In genomic region chr11:100297801-100298200, GRCm38 (mm10) we compare ENCODE assay signal across 8 mouse cellular contexts. TPM values are rescaled to one million over a fixed set of nuclear protein-coding genes. Genes with fewer than 3 reads are reported as not detected.
DNase-seq lines count a peak whose midpoint lies in the region; ATAC-seq and TF ChIP-seq lines count a peak whose summit lies in the region.

No protein-coding gene starts in this region.

- no peaks in the 10 kb centered on the region for H3K27me3 ChIP-seq in kidney, postnatal 0 days (ENCODE audit: insufficient read depth, low read length)
- H3K27me3 ChIP-seq in kidney, embryonic 14.5 days (ENCODE audit: control insufficient read depth, insufficient read depth, low read length): no peaks in the 10 kb centered on the region
- H3K27me3 ChIP-seq in MEL (ENCODE audit: control insufficient read depth in 1 of 2, insufficient read depth in 2 of 2, low read length in 2 of 2): peaks cover 2 to 3% of the 10 kb centered on the region in 2 experiments
- H3K27me3 ChIP-seq in forebrain, embryonic 15.5 days: no peaks in the 10 kb centered on the region
- no peaks in the 10 kb centered on the region for H3K27me3 ChIP-seq in liver, embryonic 14.5 days (ENCODE audit: control insufficient read depth, insufficient read depth, low read length)
- no peaks in the 10 kb centered on the region for H3K27me3 ChIP-seq in stomach, postnatal 0 days (ENCODE audit: control insufficient read depth, insufficient read depth, low read length)

- H3K4me3 ChIP-seq in kidney, postnatal 0 days (replicated peaks; ENCODE audit: low read depth, low read length): no peak overlapping the region
- no peak overlapping the region for H3K4me3 ChIP-seq in kidney, embryonic 14.5 days (ENCODE audit: low read length)
- no peak overlapping the region for H3K4me3 ChIP-seq in MEL (ENCODE audit: control insufficient read depth in 1 of 2, insufficient read depth in 1 of 2, low read depth in 2 of 2, low read length in 2 of 2)
- 0 out of 2 replicates have a peak overlapping the region, but pooled peaks have one; percentile 23 for H3K4me3 ChIP-seq in forebrain, embryonic 15.5 days
- no peak overlapping the region for H3K4me3 ChIP-seq in liver, embryonic 14.5 days (ENCODE audit: insufficient read depth in 1 of 2, low read depth in 2 of 2, low read length in 2 of 2)
- H3K4me3 ChIP-seq in stomach, postnatal 0 days (ENCODE audit: low read depth, low read length): no peak overlapping the region

- no peaks in the 10 kb centered on the region for H3K36me3 ChIP-seq in kidney, postnatal 0 days (ENCODE audit: insufficient read depth, low read length)
- no peaks in the 10 kb centered on the region for H3K36me3 ChIP-seq in kidney, embryonic 14.5 days (ENCODE audit: control insufficient read depth, insufficient read depth, low read length)
- peaks cover 0 to 3% of the 10 kb centered on the region in 2 experiments; a peak in 1 of 4 replicates for H3K36me3 ChIP-seq in MEL (ENCODE audit: control insufficient read depth in 1 of 2, insufficient read depth in 2 of 2, low read length in 2 of 2)
- no peaks in the 10 kb centered on the region for H3K36me3 ChIP-seq in forebrain, embryonic 15.5 days
- no peaks in the 10 kb centered on the region for H3K36me3 ChIP-seq in liver, embryonic 14.5 days (replicated peaks; ENCODE audit: control insufficient read depth, insufficient read depth, low read depth)
- H3K36me3 ChIP-seq in stomach, postnatal 0 days (ENCODE audit: control insufficient read depth, insufficient read depth, low read length): no peaks in the 10 kb centered on the region

- no peak; the same call in 1 of the 2 replicates for ATAC-seq in kidney, postnatal 0 days (replicated peaks; ENCODE audit: low FRiP score, low read depth)
- ATAC-seq in kidney, embryonic 14.5 days (ENCODE audit: low FRiP score, low TSS enrichment): no peak
- ATAC-seq in forebrain, embryonic 15.5 days (replicated peaks): no peak
- peak; percentile 43; the same call in 1 of the 2 replicates for ATAC-seq in liver, embryonic 14.5 days (ENCODE audit: insufficient read depth)
- ATAC-seq in stomach, postnatal 0 days (ENCODE audit: low FRiP score, low TSS enrichment): 0 out of 2 replicates have a peak, but pooled peaks have one; percentile 1

- no peaks in the 10 kb centered on the region for H3K79me2 ChIP-seq in MEL (ENCODE audit: control insufficient read depth, insufficient read depth, low read length, poor library complexity)

- peak; percentile 64; the same call in 1 of the 2 replicates for TF ChIP-seq CTCF in kidney, postnatal 0 days (IDR thresholded peaks at IDR 0.05; ENCODE audit: low read depth)
- TF ChIP-seq CTCF in MEL (IDR thresholded peaks at IDR 0.05 in 2 of 3, conservative IDR thresholded peaks at IDR 0.05 in 1 of 3; ENCODE audit: control insufficient read depth in 1 of 3, insufficient read depth in 1 of 3, low read depth in 2 of 3, low read length in 3 of 3, poor library complexity in 1 of 3, severe bottlenecking in 1 of 3): peak; percentile 58 to 80 (median 63)
- peak; percentile 78 for TF ChIP-seq CTCF in liver, embryonic 14.5 days (IDR thresholded peaks at IDR 0.05; ENCODE audit: low read depth)
- TF ChIP-seq CTCF in stomach, postnatal 0 days (IDR thresholded peaks at IDR 0.05; ENCODE audit: low read depth): peak; percentile 74

- no peaks in the 10 kb centered on the region for H3K4me1 ChIP-seq in kidney, postnatal 0 days (replicated peaks; ENCODE audit: insufficient read depth, low read length)
- no peaks in the 10 kb centered on the region for H3K4me1 ChIP-seq in kidney, embryonic 14.5 days (ENCODE audit: control insufficient read depth, insufficient read depth, low read length)
- H3K4me1 ChIP-seq in MEL (ENCODE audit: control insufficient read depth in 1 of 2, insufficient read depth in 2 of 2, low read length in 2 of 2): peaks cover 0 to 3% of the 10 kb centered on the region in 2 experiments; a peak in 2 of 4 replicates
- peaks cover 9% of the 10 kb centered on the region; the same call in 1 of the 2 replicates for H3K4me1 ChIP-seq in forebrain, embryonic 15.5 days
- peaks cover 0 to 3% of the 10 kb centered on the region in 2 experiments; a peak in 2 of 4 replicates for H3K4me1 ChIP-seq in liver, embryonic 14.5 days (replicated peaks; ENCODE audit: control insufficient read depth in 2 of 2, insufficient read depth in 2 of 2, low read length in 1 of 2)
- 0 out of 2 replicates have a peak, but pooled peaks cover 2% of the 10 kb centered on the region for H3K4me1 ChIP-seq in stomach, postnatal 0 days (replicated peaks; ENCODE audit: control insufficient read depth, insufficient read depth)

- no peak overlapping the region for H3K27ac ChIP-seq in kidney, postnatal 0 days
- H3K27ac ChIP-seq in kidney, embryonic 14.5 days (ENCODE audit: low read depth, low read length): no peak overlapping the region
- H3K27ac ChIP-seq in MEL (ENCODE audit: control insufficient read depth, low read depth, low read length): no peak overlapping the region
- no peak overlapping the region for H3K27ac ChIP-seq in forebrain, embryonic 15.5 days (replicated peaks)
- H3K27ac ChIP-seq in liver, embryonic 14.5 days: no peak overlapping the region
- H3K27ac ChIP-seq in stomach, postnatal 0 days (replicated peaks): no peak overlapping the region

- no peak for TF ChIP-seq POLR2A in MEL (IDR thresholded peaks at IDR 0.05; ENCODE audit: control insufficient read depth in 1 of 2, insufficient read depth in 1 of 2, low read depth in 1 of 2, low read length in 2 of 2, poor library complexity in 1 of 2)

- no peaks in the 10 kb centered on the region for H3K9me3 ChIP-seq in kidney, postnatal 0 days (replicated peaks; ENCODE audit: low read length)
- H3K9me3 ChIP-seq in kidney, embryonic 14.5 days (ENCODE audit: control insufficient read depth, low read length): no peaks in the 10 kb centered on the region
- H3K9me3 ChIP-seq in MEL (replicated peaks; ENCODE audit: insufficient read depth, low read length): no peaks in the 10 kb centered on the region
- H3K9me3 ChIP-seq in forebrain, embryonic 15.5 days: no peaks in the 10 kb centered on the region
- H3K9me3 ChIP-seq in liver, embryonic 14.5 days (ENCODE audit: control insufficient read depth, low read length): no peaks in the 10 kb centered on the region
- no peaks in the 10 kb centered on the region for H3K9me3 ChIP-seq in stomach, postnatal 0 days (ENCODE audit: control insufficient read depth, low read length)

- no peak overlapping the region for H3K9ac ChIP-seq in kidney, postnatal 0 days (ENCODE audit: low read depth, low read length)
- no peak overlapping the region for H3K9ac ChIP-seq in kidney, embryonic 14.5 days (ENCODE audit: low read depth, low read length)
- H3K9ac ChIP-seq in MEL (ENCODE audit: control insufficient read depth, low read depth, low read length, poor library complexity, severe bottlenecking): no peak overlapping the region
- no peak overlapping the region for H3K9ac ChIP-seq in forebrain, embryonic 15.5 days (replicated peaks)
- H3K9ac ChIP-seq in liver, embryonic 14.5 days (replicated peaks): no peak overlapping the region
- no peak overlapping the region for H3K9ac ChIP-seq in stomach, postnatal 0 days (ENCODE audit: low read length)

- TF ChIP-seq EP300 in MEL (IDR thresholded peaks at IDR 0.05; ENCODE audit: low read depth in 1 of 2, low read length in 2 of 2): no peak
- TF ChIP-seq EP300 in liver, embryonic 14.5 days (IDR thresholded peaks at IDR 0.05; ENCODE audit: low read depth): no peak
- TF ChIP-seq EP300 in stomach, postnatal 0 days (optimal IDR thresholded peaks at IDR 0.05): no peak

- WGBS in kidney, postnatal 0 days: 41% methylated on average over 5 of the region's 5 CpGs
- whole genome bisulfite sequencing in kidney, embryonic 14.5 days: 35% methylated on average over 5 of the region's 5 CpGs
- 46% methylated on average over 5 of the region's 5 CpGs for WGBS in forebrain, embryonic 15.5 days
- WGBS in liver, embryonic 14.5 days (ENCODE audit: insufficient replicate concordance): 25% methylated on average over 5 of the region's 5 CpGs
- WGBS in stomach, postnatal 0 days: 29% methylated on average over 5 of the region's 5 CpGs

- no peak for DNase-seq in kidney, postnatal 0 days (ENCODE audit: low spot score)
- DNase-seq in MEL (ENCODE audit: low read depth, low spot score): peak; percentile 37
- no peak for DNase-seq in liver, embryonic 14.5 days (ENCODE audit: low read depth in 3 of 3, low spot score in 3 of 3)
- no peak for DNase-seq in stomach, postnatal 0 days (ENCODE audit: low spot score)
- DNase-seq in urinary bladder, postnatal 4 days (ENCODE audit: low spot score in 2 of 2): no peak
- no peak for DNase-seq in ovary, postnatal 36 days (ENCODE audit: low spot score)

- TF ChIP-seq RAD21 in MEL (IDR thresholded peaks at IDR 0.05; ENCODE audit: low read depth, low read length): no peak

- H3K4me2 ChIP-seq in kidney, postnatal 0 days (ENCODE audit: low read length): no peak overlapping the region
- no peak overlapping the region for H3K4me2 ChIP-seq in kidney, embryonic 14.5 days (replicated peaks; ENCODE audit: low read depth, low read length)
- peak overlapping the region; percentile 32 for H3K4me2 ChIP-seq in forebrain, embryonic 15.5 days (replicated peaks)
- peak overlapping the region; percentile 45 for H3K4me2 ChIP-seq in liver, embryonic 14.5 days (ENCODE audit: low read depth)
- peak overlapping the region; percentile 27; the same call in 1 of the 2 replicates for H3K4me2 ChIP-seq in stomach, postnatal 0 days (replicated peaks; ENCODE audit: low read depth)

RNA-seq across cellular contexts. Expression of gene Eif1, which starts 21.9 kb away (rescaled TPM):
- 1,736 and 1,746 TPM in 2 replicates for polyA plus RNA-seq in kidney, postnatal 0 days (2015; fragmentation: Nextera tagmentation; extraction: Ambion mirVana)
- 1,744 and 1,749 TPM in 2 replicates for polyA plus RNA-seq in kidney, embryonic 14.5 days (2014; fragmentation: Nextera tagmentation; extraction: Ambion mirVana)
- total RNA-seq in MEL (2012; rRNA removed): 320 and 383 TPM in 2 replicates
- 100 to 1,000 TPM; 289 to 926 TPM for polyA plus RNA-seq in MEL (2012; ENCODE audit: insufficient read depth in 1 of 2, insufficient read length in 2 of 2, low read depth in 1 of 2, low replicate concordance in 2 of 2, missing spikeins in 1 of 2)
- 1,252 and 1,271 TPM in 2 replicates for polyA plus RNA-seq in forebrain, embryonic 15.5 days (2015; fragmentation: Nextera tagmentation; extraction: Ambion mirVana)
- polyA plus RNA-seq in liver, embryonic 14.5 days (2012; rRNA removed): 96.0 and 191 TPM in 2 replicates
- 1,798 and 1,809 TPM in 2 replicates for polyA plus RNA-seq in liver, embryonic 14.5 days (2014; fragmentation: Nextera tagmentation; extraction: Ambion mirVana)
- 1,487 and 1,495 TPM in 2 replicates for polyA plus RNA-seq in stomach, postnatal 0 days (2015; fragmentation: Nextera tagmentation; extraction: Ambion mirVana)

RNA-seq across cellular contexts. Expression of gene Krt42, which starts 28.1 kb away (rescaled TPM):
- not detected in 2 replicates for polyA plus RNA-seq in kidney, postnatal 0 days (2015; fragmentation: Nextera tagmentation; extraction: Ambion mirVana)
- polyA plus RNA-seq in kidney, embryonic 14.5 days (2014; fragmentation: Nextera tagmentation; extraction: Ambion mirVana): not detected in 2 replicates
- total RNA-seq in MEL (2012; rRNA removed): not detected in 2 replicates
- polyA plus RNA-seq in MEL (2012; ENCODE audit: insufficient read depth in 1 of 2, insufficient read length in 2 of 2, low read depth in 1 of 2, low replicate concordance in 2 of 2, missing spikeins in 1 of 2): not detected
- not detected in 2 replicates for polyA plus RNA-seq in forebrain, embryonic 15.5 days (2015; fragmentation: Nextera tagmentation; extraction: Ambion mirVana)
- not detected in 2 replicates for polyA plus RNA-seq in liver, embryonic 14.5 days (2012; rRNA removed)
- polyA plus RNA-seq in liver, embryonic 14.5 days (2014; fragmentation: Nextera tagmentation; extraction: Ambion mirVana): not detected in 2 replicates
- polyA plus RNA-seq in stomach, postnatal 0 days (2015; fragmentation: Nextera tagmentation; extraction: Ambion mirVana): 0.10 and 0.12 TPM in 2 replicates

RNA-seq across cellular contexts. Expression of gene Gast, which starts 36.4 kb away (rescaled TPM):
- not detected in 2 replicates for polyA plus RNA-seq in kidney, postnatal 0 days (2015; fragmentation: Nextera tagmentation; extraction: Ambion mirVana)
- polyA plus RNA-seq in kidney, embryonic 14.5 days (2014; fragmentation: Nextera tagmentation; extraction: Ambion mirVana): not detected in 2 replicates
- not detected in 2 replicates for total RNA-seq in MEL (2012; rRNA removed)
- polyA plus RNA-seq in MEL (2012; ENCODE audit: insufficient read depth in 1 of 2, insufficient read length in 2 of 2, low read depth in 1 of 2, low replicate concordance in 2 of 2, missing spikeins in 1 of 2): not detected
- polyA plus RNA-seq in forebrain, embryonic 15.5 days (2015; fragmentation: Nextera tagmentation; extraction: Ambion mirVana): 0.57 and 0.78 TPM in 2 replicates
- not detected in 2 replicates for polyA plus RNA-seq in liver, embryonic 14.5 days (2012; rRNA removed)
- polyA plus RNA-seq in liver, embryonic 14.5 days (2014; fragmentation: Nextera tagmentation; extraction: Ambion mirVana): not detected in 2 replicates
- 52.0 and 84.7 TPM in 2 replicates for polyA plus RNA-seq in stomach, postnatal 0 days (2015; fragmentation: Nextera tagmentation; extraction: Ambion mirVana)

RNA-seq across cellular contexts. Expression of gene Krt17, which starts 37.0 kb away (rescaled TPM):
- polyA plus RNA-seq in kidney, postnatal 0 days (2015; fragmentation: Nextera tagmentation; extraction: Ambion mirVana): 0.12 and 0.17 TPM in 2 replicates
- polyA plus RNA-seq in kidney, embryonic 14.5 days (2014; fragmentation: Nextera tagmentation; extraction: Ambion mirVana): 0.13 and 0.14 TPM in 2 replicates
- total RNA-seq in MEL (2012; rRNA removed): not detected in 2 replicates
- polyA plus RNA-seq in MEL (2012; ENCODE audit: insufficient read depth in 1 of 2, insufficient read length in 2 of 2, low read depth in 1 of 2, low replicate concordance in 2 of 2, missing spikeins in 1 of 2): not detected
- 0.31 TPM in 1 of 2 replicates, not detected in the other for polyA plus RNA-seq in forebrain, embryonic 15.5 days (2015; fragmentation: Nextera tagmentation; extraction: Ambion mirVana)
- polyA plus RNA-seq in liver, embryonic 14.5 days (2012; rRNA removed): 0.11 and 0.15 TPM in 2 replicates
- polyA plus RNA-seq in liver, embryonic 14.5 days (2014; fragmentation: Nextera tagmentation; extraction: Ambion mirVana): 0.18 and 0.20 TPM in 2 replicates
- polyA plus RNA-seq in stomach, postnatal 0 days (2015; fragmentation: Nextera tagmentation; extraction: Ambion mirVana): 46.4 and 63.4 TPM in 2 replicates

RNA-seq across cellular contexts. Expression of gene Krt16, which starts 49.1 kb away (rescaled TPM):
- polyA plus RNA-seq in kidney, postnatal 0 days (2015; fragmentation: Nextera tagmentation; extraction: Ambion mirVana): not detected in 2 replicates
- polyA plus RNA-seq in kidney, embryonic 14.5 days (2014; fragmentation: Nextera tagmentation; extraction: Ambion mirVana): not detected in 2 replicates
- not detected in 2 replicates for total RNA-seq in MEL (2012; rRNA removed)
- polyA plus RNA-seq in MEL (2012; ENCODE audit: insufficient read depth in 1 of 2, insufficient read length in 2 of 2, low read depth in 1 of 2, low replicate concordance in 2 of 2, missing spikeins in 1 of 2): not detected
- polyA plus RNA-seq in forebrain, embryonic 15.5 days (2015; fragmentation: Nextera tagmentation; extraction: Ambion mirVana): not detected in 2 replicates
- polyA plus RNA-seq in liver, embryonic 14.5 days (2012; rRNA removed): not detected in 2 replicates
- polyA plus RNA-seq in liver, embryonic 14.5 days (2014; fragmentation: Nextera tagmentation; extraction: Ambion mirVana): not detected in 2 replicates
- polyA plus RNA-seq in stomach, postnatal 0 days (2015; fragmentation: Nextera tagmentation; extraction: Ambion mirVana): 2.1 and 4.0 TPM in 2 replicates

Comparison
In these comparisons a context has a peak if more than half of its experiments do, and no peak if none do; other contexts are left out.
1. ATAC-seq: peak in liver, embryonic 14.5 days (single experiment) and stomach, postnatal 0 days (single experiment); none in kidney, postnatal 0 days (single experiment), kidney, embryonic 14.5 days (single experiment) and forebrain, embryonic 15.5 days (single experiment).
2. H3K4me2 ChIP-seq: peak in forebrain, embryonic 15.5 days (single experiment), liver, embryonic 14.5 days (single experiment) and stomach, postnatal 0 days (single experiment); none in kidney, postnatal 0 days (single experiment) and kidney, embryonic 14.5 days (single experiment).
3. RNA of gene Gast, which starts 36.4 kb away (polyA plus RNA-seq): 52.0 to 84.7 TPM in stomach, postnatal 0 days; 0.57 to 0.78 TPM in forebrain, embryonic 15.5 days, not detected in kidney, postnatal 0 days, not detected in kidney, embryonic 14.5 days, not detected in MEL and not detected in liver, embryonic 14.5 days; every median in the first group is over 10 times any median in the second.
4. Peak in every context shown above with its lines, with median percentiles within 50 percentile points of each other: CTCF ChIP-seq.